Mouse (Mus musculus): ENCODE measurements around the gene Upk2. TPM values are rescaled to one million over a fixed set of nuclear protein-coding genes. Genes with fewer than 3 reads are reported as not detected.
A peak's percentile ranks its signal among the peaks of the same experiment; 100 is the strongest.

Upk2 gene
- polyA plus RNA-seq, 1 experiment = 1.4 TPM

- TF ChIP-seq POLR2A (IDR thresholded peaks at IDR 0.05; ENCODE audit: control insufficient read depth, extremely low read depth, insufficient read depth, low read length, poor library complexity) (no peak), CTCF (IDR thresholded peaks at IDR 0.05; ENCODE audit: borderline replicate concordance, control insufficient read depth, extremely low read depth, insufficient read depth, low read length, poor library complexity) (no peak)
- Histone ChIP-seq H3K27me3 (ENCODE audit: control insufficient read depth, insufficient read depth, low read length) (no peaks in the 10 kb centered on the region), H3K4me3 (ENCODE audit: control insufficient read depth, insufficient read depth, low read length) (peak overlapping the region; percentile 14), H3K4me1 (replicated peaks; ENCODE audit: control insufficient read depth, insufficient read depth, low read length) (peaks cover 49% of the 10 kb centered on the region), H3K27ac (ENCODE audit: control insufficient read depth, insufficient read depth, low read length) (no peak overlapping the region), H3K36me3 (ENCODE audit: control insufficient read depth, insufficient read depth, low read length) (no peaks in the 10 kb centered on the region)
- WGBS = 7% methylated on average over 59 of the region's 59 CpGs
- DNase-seq = no peak
Observed at GRCm38 (mm10) chr9:44498421-44499355, 43.9 kb upstream of the Upk2 start.

- peak; percentile 56 for DNase-seq
- WGBS = 5% methylated on average over 11 of the region's 11 CpGs
- TF ChIP-seq CTCF (IDR thresholded peaks at IDR 0.05; ENCODE audit: borderline replicate concordance, control insufficient read depth, extremely low read depth, insufficient read depth, low read length, poor library complexity) = no peak
- no peak for TF ChIP-seq POLR2A (IDR thresholded peaks at IDR 0.05; ENCODE audit: control insufficient read depth, extremely low read depth, insufficient read depth, low read length, poor library complexity)
- H3K4me1 ChIP-seq (replicated peaks; ENCODE audit: control insufficient read depth, insufficient read depth, low read length) = peaks cover 58% of the 10 kb centered on the region
- H3K4me3 ChIP-seq (ENCODE audit: control insufficient read depth, insufficient read depth, low read length) = peak overlapping the region; percentile 14
- H3K27me3 ChIP-seq (ENCODE audit: control insufficient read depth, insufficient read depth, low read length) = no peaks in the 10 kb centered on the region
- H3K36me3 ChIP-seq (ENCODE audit: control insufficient read depth, insufficient read depth, low read length) = no peaks in the 10 kb centered on the region
- no peak overlapping the region for H3K27ac ChIP-seq (ENCODE audit: control insufficient read depth, insufficient read depth, low read length)
Observed at GRCm38 (mm10) chr9:44497624-44498377, 43.0 kb upstream of the Upk2 start.

DNA sequence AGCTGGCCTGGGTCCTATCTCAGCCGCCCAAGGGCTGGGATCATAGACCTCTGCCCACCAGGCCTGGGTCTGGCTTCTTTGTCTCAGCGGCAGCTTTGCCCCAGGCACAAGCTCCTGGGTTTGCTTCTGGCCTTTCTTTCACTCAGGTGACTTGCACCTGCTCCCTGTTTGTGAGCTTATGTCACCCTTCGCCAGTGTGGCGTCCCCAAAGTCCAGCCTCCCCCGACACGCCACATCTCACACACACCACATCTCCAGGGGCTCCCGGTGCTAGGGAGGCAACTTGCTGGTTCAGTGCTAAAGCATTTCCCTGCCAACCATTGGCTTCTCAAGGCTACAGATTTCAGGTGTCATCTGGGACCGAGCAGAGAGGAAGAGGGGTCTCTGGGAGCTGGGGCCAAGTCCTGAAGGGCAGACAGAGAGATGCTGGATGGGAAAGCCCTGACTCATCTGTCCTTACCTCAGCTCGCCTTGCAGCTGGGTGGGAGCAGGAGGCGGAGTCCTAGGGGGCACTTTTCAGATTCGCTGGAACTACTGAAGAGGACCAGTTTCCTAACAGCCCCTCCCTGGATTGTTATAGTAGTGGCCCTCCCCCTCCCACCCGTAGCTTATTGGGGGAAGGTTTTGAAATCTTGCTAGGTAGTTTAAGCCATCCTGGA lies 42.2 kb upstream of the Upk2 start:
- WGBS = 74% methylated on average over 12 of the region's 12 CpGs
- Histone ChIP-seq H3K4me3 (ENCODE audit: control insufficient read depth, insufficient read depth, low read length) (no peak overlapping the region), H3K27me3 (ENCODE audit: control insufficient read depth, insufficient read depth, low read length) (no peaks in the 10 kb centered on the region), H3K4me1 (replicated peaks; ENCODE audit: control insufficient read depth, insufficient read depth, low read length) (peaks cover 63% of the 10 kb centered on the region), H3K27ac (ENCODE audit: control insufficient read depth, insufficient read depth, low read length) (no peak overlapping the region), H3K36me3 (ENCODE audit: control insufficient read depth, insufficient read depth, low read length) (no peaks in the 10 kb centered on the region)
- DNase-seq = no peak
- TF ChIP-seq POLR2A (IDR thresholded peaks at IDR 0.05; ENCODE audit: control insufficient read depth, extremely low read depth, insufficient read depth, low read length, poor library complexity) (no peak), CTCF (IDR thresholded peaks at IDR 0.05; ENCODE audit: borderline replicate concordance, control insufficient read depth, extremely low read depth, insufficient read depth, low read length, poor library complexity) (no peak)

- 88% methylated on average over 10 of the region's 10 CpGs for WGBS
- H3K4me1 ChIP-seq (replicated peaks; ENCODE audit: control insufficient read depth, insufficient read depth, low read length) = peaks cover 63% of the 10 kb centered on the region
- H3K27ac ChIP-seq (ENCODE audit: control insufficient read depth, insufficient read depth, low read length) = no peak overlapping the region; the same call in 1 of the 2 replicates
- H3K36me3 ChIP-seq (ENCODE audit: control insufficient read depth, insufficient read depth, low read length) = no peaks in the 10 kb centered on the region
- H3K27me3 ChIP-seq (ENCODE audit: control insufficient read depth, insufficient read depth, low read length) = no peaks in the 10 kb centered on the region
- TF ChIP-seq CTCF (IDR thresholded peaks at IDR 0.05; ENCODE audit: borderline replicate concordance, control insufficient read depth, extremely low read depth, insufficient read depth, low read length, poor library complexity) (no peak), POLR2A (IDR thresholded peaks at IDR 0.05; ENCODE audit: control insufficient read depth, extremely low read depth, insufficient read depth, low read length, poor library complexity) (no peak)
- no peak for DNase-seq
- no peak overlapping the region for H3K4me3 ChIP-seq (ENCODE audit: control insufficient read depth, insufficient read depth, low read length)
Observed at GRCm38 (mm10) chr9:44495810-44496344, 41.1 kb upstream of the Upk2 start.

DNA sequence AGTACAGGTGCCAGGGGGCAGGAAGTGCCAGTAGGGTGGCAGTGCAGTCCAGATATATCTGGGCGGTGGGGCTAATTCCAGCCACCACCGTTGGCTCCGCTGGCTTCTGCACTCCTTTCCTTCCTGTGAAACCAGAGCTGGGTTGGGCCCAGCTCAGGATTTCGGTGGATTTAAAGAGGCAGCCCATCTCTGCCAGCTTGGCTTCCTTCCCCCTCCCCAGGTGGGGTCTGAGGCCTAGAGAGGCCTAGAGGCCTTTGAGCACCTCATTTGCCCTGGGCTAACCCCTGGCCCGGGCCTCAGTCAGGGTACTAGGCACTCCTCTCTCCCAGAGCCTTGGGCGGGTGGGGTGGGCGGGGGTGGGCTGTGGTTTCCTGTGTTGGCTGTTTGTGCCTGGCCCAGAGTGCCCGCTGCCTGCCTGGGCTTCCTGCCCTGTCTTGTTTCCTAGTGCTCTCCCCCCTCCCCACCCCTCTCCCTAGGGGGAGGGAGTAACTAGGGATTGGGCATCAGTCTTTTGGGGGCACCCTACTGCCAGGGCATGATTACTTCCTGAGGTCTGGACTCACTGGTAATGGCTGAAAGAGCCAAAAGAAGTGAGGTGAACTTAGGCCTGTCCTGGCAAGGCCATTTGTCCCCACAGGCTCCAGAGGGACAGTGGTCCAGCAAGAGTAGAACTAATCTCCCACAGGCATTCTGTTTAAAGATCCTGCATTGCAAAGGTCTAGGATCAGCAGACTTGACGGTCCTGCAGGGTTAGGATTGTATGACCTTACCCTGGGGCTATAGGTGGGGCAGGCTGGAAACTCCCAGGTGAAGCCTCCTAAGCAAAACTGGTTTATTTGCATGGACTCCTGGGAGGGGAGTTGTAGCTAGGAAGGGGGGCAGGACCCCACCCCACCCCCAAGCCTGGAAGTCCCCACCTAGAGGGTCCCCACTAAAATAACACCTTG lies 40.4 kb upstream of the Upk2 start:
- peaks cover 63% of the 10 kb centered on the region for H3K4me1 ChIP-seq (replicated peaks; ENCODE audit: control insufficient read depth, insufficient read depth, low read length)
- no peaks in the 10 kb centered on the region for H3K36me3 ChIP-seq (ENCODE audit: control insufficient read depth, insufficient read depth, low read length)
- TF ChIP-seq CTCF (IDR thresholded peaks at IDR 0.05; ENCODE audit: borderline replicate concordance, control insufficient read depth, extremely low read depth, insufficient read depth, low read length, poor library complexity) = no peak
- no peak for TF ChIP-seq POLR2A (IDR thresholded peaks at IDR 0.05; ENCODE audit: control insufficient read depth, extremely low read depth, insufficient read depth, low read length, poor library complexity)
- DNase-seq = no peak
- H3K27me3 ChIP-seq (ENCODE audit: control insufficient read depth, insufficient read depth, low read length) = no peaks in the 10 kb centered on the region
- H3K4me3 ChIP-seq (ENCODE audit: control insufficient read depth, insufficient read depth, low read length) = no peak overlapping the region
- 19% methylated on average over 9 of the region's 9 CpGs for WGBS
- H3K27ac ChIP-seq (ENCODE audit: control insufficient read depth, insufficient read depth, low read length) = peak overlapping the region; percentile 4; the same call in 1 of the 2 replicates

Measured in thymus, adult 2 months (tissue).